Mouse (Mus musculus): ENCODE measurements at regions not wholly inside any gene's neighbourhood (a gene's known extent, or its start where the extent isn't known, plus 50 kb on each side); places are given as distances from the start of the nearest gene placed in this dataset.

DNA sequence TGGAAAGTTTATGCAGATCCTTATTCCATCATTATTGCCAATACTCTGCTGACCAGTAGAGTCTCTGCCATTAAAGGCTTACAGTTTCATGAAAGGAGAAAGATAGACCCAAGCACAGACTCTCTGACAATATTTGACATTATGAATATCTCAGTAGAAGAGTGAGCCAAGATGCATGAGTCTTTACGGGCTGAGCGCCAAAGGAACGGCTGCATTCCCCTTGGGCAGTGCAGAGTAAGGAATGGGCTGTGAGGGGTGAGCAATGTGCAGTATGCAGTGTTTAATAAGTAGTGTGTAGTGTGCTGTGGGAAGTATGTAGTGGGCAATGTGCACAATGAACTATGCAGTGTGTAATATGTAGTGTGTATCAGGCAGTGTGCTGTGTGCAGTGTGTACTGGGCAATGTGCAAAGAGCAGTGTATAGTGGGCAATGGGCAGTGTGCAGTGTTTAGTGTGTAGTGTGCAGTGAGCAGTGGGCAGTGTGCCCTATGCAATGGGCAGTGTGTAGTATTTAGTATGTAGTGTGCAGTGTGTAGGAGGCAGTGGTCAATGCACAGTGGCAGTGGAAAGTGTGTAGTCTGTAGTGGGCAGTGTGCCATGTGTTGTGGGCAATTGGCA lies 671.8 kb downstream of the 5730522E02Rik start:
- no peak for DNase-seq

- no peak for DNase-seq
Observed at GRCm38 (mm10) chr11:25536069-25536468, 674.5 kb downstream of the 5730522E02Rik start.

DNA sequence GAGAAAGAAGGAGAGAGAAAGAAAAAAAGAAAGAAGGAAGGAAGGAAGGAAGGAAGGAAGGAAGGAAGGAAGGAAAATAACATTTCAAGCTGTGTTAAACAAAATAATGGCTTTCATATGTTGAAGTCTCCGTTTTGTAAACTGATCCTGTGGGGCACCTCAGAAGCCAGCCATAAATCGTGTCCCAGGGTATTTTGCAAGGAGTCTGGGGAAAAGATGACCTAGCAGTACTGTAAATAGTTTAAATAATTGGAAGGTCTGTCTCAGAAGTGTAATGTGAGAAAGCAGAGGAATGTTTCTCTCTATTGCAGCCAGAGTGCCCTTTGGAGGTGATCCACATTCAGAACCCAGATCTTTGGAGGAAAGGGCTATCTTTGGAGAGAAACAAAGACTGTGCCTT lies 677.5 kb downstream of the 5730522E02Rik start:
- no peak for DNase-seq

GRCm38 (mm10) chr11:25531668-25532398 lies 678.7 kb downstream of the 5730522E02Rik start:
- no peak for DNase-seq

DNA sequence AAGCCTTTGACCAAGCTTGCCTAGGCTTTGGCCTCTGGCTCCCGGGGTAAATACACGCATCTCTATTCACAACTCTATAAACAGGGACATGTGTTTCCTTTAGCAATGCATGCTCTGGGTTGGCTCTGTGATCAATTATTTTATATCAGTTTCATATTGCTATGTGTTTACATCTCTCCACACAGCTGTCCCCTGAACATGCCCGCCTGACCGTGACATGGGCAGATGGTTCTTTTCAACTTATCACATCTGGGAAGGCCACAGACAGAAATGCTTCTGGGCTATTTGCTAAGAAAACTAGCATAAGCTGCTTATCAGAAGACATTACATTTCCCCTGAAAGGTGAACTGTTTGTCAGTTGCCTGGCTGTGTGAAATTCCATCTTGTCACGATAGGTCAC lies 682.5 kb downstream of the 5730522E02Rik start:
- DNase-seq, result no peak

GRCm38 (mm10) chr11:25518903-25519302 lies 691.7 kb downstream of the 5730522E02Rik start:
- no peak for DNase-seq

DNA sequence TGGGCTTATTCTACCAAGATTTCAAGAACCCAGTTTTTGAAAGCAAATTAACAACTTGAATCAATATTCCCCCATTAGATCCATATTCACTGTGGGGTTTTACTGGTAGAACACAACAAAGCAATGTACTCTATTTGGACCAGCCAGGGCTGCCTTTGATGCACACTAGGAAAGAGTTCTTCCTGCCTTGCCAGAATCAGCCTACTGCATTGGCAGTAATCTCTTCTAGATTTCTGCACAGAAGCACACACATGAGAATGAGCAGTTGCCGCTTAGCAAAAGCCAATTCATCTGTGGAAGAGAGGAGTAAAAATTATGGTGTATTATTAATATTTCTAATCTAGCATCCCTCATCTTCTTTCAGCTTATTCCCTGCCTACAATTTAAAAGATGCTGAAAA lies 692.4 kb downstream of the 5730522E02Rik start:
- DNase-seq, result no peak

DNA sequence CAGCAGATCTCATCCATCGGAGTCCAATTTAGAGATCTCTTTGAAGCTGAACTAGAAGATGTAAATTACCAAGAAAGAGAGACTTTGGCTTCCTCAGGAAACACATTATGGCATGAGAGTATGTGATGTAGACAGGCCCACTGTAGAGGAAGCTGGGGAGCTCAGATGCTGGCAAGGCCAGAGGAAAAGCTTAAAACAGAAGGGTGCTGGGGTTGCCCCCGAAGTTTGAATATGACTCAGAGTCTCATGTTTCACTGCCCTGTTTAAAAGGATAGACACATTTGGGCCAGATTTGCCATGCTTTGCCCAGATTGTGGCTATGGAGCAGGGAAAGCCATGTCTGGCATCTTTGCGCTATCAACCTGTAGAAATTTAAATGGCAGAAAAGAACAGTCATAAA lies 705.1 kb downstream of the 5730522E02Rik start:
- no peak for DNase-seq

DNA sequence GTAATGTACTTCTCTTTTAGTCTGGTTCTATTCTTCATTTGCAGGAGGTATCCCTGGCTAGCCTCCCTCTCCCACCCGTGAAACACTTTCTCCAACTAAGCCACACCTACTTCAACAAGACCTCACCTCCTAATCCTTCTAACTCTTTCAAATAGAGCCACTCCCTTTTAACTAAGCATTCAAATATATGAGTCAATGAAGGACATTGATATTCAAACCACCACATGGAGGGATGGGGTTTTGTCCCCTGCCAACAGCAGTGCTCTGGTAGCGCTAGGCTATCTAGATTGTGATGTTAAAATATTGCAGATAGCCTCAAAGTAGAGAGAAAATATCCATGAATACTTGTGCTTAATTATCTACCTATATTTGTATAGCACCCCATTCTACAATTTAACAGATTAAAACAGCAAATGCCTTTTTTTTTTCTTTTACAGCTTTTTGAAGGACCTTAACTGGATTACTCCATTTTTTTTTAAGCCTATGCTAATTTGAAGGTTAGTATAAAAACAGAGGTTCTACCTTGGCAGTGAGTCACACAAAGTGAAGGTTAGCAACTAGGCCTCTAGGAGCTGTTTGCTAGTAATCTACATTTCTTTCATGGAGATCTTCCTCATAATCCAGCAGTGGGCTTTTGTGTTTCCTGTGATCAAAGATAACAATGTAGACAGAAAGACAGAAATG lies 736.7 kb downstream of the 5730522E02Rik start:
- DNase-seq, result no peak

- DNase-seq, result no peak
Observed at GRCm38 (mm10) chr11:25469819-25470218, 740.7 kb downstream of the 5730522E02Rik start.

DNA sequence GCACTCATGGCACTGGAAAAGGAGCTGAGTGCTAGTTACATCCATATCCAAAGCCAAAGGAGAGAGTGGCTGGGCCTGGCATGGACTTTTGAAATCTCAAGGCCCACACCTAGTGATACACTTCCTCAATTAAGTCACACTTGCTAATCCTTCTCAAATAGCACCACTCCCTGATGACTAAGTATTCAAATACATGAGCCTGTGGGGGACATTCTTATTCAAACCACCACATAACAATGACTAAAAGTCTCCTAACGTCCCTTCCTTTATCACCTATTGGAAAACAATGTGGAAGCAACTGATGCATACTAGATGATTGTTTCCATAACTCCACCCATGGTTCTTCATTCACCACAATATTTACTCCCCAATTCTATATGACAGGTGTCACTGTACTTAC lies 773.4 kb downstream of the 5730522E02Rik start:
- no peak for DNase-seq

GRCm38 (mm10) chr11:25435645-25436044 lies 774.9 kb downstream of the 5730522E02Rik start:
- DNase-seq, result no peak

GRCm38 (mm10) chr11:25423186-25423585 lies 787.4 kb downstream of the 5730522E02Rik start:
- no peak for DNase-seq

GRCm38 (mm10) chr11:25421486-25421885 lies 789.1 kb downstream of the 5730522E02Rik start:
- no peak for DNase-seq

DNA sequence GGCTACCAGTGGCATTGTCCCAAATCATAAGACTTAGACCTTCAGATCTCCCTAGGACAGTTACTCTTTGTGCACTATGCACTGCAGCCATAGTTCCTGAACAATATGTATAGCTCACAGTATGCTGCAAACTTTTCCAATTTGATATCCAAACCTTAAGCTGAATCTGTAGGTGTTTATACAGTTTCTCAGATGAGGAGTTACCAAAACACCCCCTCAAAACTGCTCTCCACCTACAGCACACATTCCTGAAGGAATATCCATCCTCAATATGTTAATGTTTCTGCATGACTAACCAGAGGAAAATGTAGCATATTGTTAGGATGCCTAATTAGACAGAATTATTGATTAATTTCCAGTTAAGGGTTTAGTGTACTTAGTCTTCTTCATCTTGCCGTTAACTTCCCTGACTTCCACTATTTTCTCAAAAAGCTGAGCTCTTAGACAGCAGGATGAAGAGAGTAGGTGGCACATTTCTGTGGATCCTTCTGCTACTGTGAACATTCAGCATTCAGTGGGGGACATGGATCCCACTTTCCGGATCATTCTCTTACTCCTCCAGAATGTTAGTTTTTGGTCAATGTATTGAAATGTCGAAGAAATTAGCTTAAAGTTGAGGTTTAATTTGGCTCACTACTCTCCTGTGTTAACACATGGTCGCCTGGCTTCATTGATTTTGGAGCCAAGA lies 800.0 kb downstream of the 5730522E02Rik start:
- no peak for DNase-seq

GRCm38 (mm10) chr11:25391649-25392048 lies 818.9 kb downstream of the 5730522E02Rik start:
- DNase-seq, result no peak

DNA sequence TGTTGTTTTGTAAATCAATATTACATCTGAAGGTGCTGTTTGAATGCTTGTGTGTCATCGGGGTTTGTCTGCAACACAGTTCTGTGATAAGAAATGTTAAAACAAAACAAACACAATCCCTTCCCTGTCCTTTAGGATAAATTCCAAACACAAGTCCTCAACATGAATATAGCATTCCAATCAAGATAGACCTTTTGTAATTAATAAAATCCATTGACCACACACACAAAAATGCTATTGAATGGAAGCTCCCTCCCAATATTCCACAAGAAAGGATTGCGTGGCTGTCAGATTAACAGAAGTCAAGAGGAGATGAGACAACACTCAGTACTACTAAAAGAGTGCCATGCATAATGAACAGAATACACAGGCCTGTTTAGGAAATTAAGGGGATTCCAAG lies 843.5 kb downstream of the 5730522E02Rik start:
- DNase-seq, result no peak

- DNase-seq, result no peak
Observed at GRCm38 (mm10) chr11:25365433-25365832, 845.1 kb downstream of the 5730522E02Rik start.

DNA sequence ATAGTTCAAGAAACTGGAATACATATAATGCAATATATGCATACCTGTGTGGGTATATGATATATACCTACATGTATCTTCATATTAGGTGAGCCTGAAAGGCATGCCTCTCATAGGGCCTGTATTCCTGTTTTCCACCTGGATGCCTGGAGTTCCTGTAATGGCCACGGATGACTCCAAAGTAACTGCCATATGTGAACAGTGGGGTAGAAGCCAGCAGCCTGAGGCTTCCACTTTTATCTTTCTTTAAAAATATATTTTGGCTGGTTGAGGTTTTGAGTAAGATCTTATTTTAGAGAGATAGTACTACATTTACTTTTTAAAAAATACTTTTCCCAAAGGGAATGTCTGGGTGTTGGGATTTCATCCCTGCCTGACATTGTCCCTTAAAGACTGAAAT lies 850.8 kb downstream of the 5730522E02Rik start:
- no peak for DNase-seq

GRCm38 (mm10) chr11:25357717-25358411 lies 852.7 kb downstream of the 5730522E02Rik start:
- no peak for DNase-seq

GRCm38 (mm10) chr11:25356671-25357586 lies 853.6 kb downstream of the 5730522E02Rik start:
- DNase-seq, result no peak

DNA sequence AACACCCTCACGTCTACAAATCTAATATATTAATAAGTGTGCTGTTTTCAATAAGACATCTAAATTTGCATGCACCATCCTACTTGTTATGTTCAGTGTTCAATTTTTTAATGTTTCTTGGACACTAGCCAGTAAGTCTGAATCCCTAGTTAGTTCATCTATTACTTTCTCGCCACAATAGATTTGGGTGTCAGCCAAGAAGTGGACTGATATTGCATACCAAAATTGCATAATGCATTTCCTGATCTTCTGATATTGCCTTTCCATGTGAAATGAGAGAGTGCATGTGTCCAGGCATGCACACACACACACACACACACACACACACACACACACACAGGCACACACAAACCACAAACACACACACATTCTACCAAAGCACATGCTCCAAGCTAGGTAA lies 874.9 kb downstream of the 5730522E02Rik start:
- no peak for DNase-seq
